Mouse (Mus musculus) layer of hippocampus, postnatal 14 days (tissue): ENCODE measurements around the gene Prkch. TPM values are rescaled to one million over a fixed set of nuclear protein-coding genes. Genes with fewer than 3 reads are reported as not detected.

Experiments
- DNase-seq, 2 experiments: peaks; one replicate each; pipeline ENCODE4 v3.0.0; 2021 to 2022; ENCODE audit warnings: low spot score in 2 of 2, mixed read lengths in 1 of 2
- total RNA-seq, 2 experiments: library from RNA; stranded (reverse); gene quantifications; 2 replicates each; pipeline ENCODE4 v1.2.3; 2021

Gene Prkch
- total RNA-seq, 2 experiments from 2014 or later = 4.1 to 8.6 TPM

GRCm38 (mm10) chr12:73578141-73578540 is 6.5 kb upstream of the Prkch start:
- no peak for DNase-seq

DNA sequence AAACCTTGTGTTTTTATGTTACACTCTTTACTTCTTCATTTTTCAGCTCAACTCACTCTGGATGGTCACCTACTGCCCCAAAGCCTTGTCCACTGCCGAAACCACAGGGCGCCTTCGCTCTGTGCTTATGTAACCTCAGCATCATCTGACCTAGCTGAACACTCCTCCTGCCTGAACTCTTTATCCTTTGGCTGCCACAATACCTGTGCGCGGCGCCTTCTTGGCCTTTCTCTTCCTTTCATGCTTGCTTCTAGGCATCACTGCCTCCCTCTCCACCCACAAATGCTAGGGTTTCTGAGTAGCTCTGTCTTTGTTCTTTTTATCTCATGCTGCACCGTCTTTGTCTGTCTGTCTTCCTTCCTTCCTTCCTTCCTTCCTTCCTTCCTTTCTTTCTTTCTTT is 3.8 kb upstream of the Prkch start:
- DNase-seq = no peak

GRCm38 (mm10) chr12:73583318-73583717 is 1.3 kb upstream of the Prkch start:
- no peak for DNase-seq

GRCm38 (mm10) chr12:73583813-73584609 is 585 bp upstream of the Prkch start:
- no peak for DNase-seq

- no peak for DNase-seq
Observed at GRCm38 (mm10) chr12:73585241-73585801, 725 bp downstream of the Prkch start.

DNA sequence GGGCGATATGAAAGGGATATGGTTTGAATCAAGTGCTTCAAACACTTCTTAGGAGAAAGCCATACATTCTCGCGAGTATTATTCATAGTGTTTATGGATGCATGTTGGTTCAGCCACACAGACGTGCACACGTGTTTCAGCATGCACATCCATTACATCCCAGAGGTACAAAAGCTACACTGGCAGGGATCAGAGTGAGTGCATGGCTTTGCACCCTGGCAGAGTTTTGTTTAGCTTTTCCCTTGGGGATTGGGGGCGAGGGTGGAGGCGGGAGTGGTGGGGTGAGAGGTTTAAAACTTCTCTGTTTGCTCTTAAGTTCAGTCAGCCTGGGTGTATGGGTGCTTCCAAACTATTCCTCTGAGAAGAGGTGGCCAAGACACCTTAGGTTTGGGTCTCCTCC is 1.3 kb downstream of the Prkch start:
- no peak for DNase-seq

DNA sequence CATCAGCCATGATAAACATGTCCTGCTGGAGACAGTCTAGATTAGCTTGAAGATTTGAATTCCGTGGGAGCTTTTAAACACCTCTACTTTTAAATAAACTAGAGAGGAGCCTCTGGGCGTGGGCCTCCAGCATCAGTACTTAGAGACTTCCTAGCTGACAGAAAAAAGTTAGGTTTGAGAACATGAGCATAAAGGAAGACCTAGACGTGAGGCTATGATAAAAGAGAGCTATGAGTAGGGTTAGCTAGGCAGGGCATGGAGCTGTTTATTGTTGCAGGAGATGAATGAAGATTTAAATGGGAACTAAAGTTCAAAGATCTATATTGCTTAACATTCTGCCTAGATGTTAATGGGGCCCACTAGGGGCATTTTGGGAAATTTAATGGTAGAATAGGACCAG is 2.7 kb downstream of the Prkch start:
- no peak for DNase-seq

- DNase-seq = no peak
Observed at GRCm38 (mm10) chr12:73590627-73591276, 6.2 kb downstream of the Prkch start.

DNA sequence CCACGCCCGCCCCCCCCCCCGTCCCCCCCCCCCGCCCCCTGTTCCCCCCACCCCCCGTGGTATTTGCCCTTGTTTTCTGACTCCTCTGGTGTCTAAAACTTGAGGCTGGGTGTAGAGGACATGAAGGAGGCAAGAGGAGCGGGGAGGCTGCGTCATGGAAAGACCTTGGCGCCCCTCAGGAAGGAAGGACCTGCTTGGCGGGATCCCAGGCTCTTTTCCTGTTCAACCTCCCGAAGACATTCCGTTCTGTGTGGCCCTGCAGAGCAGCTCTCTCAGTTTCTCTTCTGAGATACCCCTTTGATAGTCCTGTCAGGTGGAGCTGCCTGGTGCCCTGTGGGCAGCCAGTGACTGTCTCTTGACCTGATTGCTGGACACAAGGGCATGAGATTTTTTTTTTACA is 7.0 kb downstream of the Prkch start:
- DNase-seq = no peak

DNA sequence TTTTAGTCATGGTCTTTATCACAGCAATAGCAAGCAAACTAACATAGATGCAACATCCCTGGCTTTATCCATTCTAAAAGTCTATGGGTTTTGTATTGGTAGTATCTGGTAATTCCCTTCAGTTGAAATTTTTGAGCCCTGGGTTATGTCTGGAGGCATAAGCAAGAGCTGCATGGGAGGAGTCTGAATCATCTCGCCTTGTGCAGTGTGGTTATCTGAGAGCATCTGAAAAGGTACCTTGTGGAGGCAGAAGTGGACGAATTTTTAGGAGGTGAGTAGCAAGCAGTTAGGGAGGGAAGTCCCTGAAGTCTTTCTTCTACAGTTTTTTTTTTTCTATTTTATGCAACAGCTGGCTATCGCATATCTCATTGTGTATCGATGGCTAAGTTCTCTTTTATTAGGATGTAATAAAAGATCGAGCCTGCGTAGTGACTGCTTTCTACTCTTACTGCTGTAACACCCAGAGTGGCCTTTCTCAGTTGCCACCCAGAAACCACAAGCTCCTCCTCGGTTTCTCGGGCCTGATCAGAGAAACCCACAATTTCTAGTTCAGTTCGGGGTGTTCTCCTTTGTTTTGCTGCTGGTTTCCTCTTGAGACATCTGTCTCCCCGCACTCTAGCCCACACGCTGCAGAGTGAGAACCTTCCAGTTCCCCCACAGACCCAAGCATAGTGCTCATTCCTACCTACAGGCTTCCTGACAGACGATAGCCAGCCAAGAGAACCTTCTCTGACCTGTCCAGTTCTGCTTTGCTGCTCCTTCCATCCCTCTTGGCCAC is 8.6 kb downstream of the Prkch start:
- DNase-seq = no peak

GRCm38 (mm10) chr12:73594177-73594745 is 9.7 kb downstream of the Prkch start:
- no peak for DNase-seq

DNA sequence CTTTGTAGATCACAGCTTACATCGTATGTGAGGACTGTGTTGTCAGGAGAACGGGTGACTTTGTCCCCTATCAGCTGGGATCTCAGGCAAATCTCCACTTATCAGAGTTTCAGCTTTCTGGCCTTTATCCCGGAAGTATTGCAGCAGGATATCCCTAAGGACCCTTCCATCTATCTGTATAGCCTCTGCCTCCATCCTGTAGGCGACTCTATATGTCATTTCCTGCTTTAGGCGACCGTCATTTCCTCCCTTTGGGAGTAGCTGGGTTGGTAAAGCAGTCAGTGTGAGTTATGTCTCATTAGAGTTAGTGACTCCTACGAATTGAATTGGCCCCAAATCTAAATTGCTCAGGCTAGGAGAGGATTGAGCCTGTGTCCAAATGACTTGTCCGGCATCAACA is 10.6 kb downstream of the Prkch start:
- no peak for DNase-seq

DNA sequence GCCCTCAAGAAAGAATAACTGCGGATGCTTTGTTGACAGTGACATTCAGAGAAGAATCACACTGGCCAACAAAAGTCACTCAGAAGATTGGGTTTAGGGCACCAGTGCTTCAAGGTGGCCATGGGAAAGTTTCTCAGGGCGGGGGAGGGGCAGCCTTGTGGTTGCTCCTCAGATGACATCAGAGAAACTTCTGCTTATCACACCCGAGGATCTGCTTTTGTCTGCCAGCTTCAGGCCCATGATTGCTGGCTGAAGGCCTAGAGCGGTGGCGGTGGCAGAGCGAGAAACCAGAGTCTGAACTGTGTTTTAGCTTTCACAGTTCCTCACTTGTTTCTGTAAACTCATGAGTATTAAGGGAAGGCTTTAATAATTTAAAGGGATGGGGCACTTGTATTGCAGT is 13.6 kb downstream of the Prkch start:
- DNase-seq = peak in 1 of 2 experiments; percentile 30

DNA sequence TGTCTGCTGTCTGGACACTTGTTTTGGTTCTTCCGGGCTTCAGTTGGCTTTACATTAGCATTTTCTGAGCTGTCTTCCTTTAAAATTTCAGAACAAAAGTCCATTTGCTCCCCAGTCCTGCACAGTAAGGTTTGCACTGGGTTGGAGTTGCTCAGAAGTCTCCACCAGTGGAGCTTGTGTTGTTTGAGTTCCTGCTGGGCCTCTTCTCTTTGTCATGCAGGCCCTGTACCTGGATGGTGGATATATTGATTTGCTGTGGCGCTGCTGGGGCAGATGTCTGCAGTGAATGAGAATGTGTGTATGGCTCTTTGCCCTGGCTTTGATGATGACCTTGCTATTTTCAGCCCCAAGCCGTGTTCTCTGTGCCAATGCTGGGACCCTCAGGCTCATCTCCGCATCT is 15.9 kb downstream of the Prkch start:
- no peak for DNase-seq

- DNase-seq = no peak
Observed at GRCm38 (mm10) chr12:73602974-73603373, 18.4 kb downstream of the Prkch start.

DNA sequence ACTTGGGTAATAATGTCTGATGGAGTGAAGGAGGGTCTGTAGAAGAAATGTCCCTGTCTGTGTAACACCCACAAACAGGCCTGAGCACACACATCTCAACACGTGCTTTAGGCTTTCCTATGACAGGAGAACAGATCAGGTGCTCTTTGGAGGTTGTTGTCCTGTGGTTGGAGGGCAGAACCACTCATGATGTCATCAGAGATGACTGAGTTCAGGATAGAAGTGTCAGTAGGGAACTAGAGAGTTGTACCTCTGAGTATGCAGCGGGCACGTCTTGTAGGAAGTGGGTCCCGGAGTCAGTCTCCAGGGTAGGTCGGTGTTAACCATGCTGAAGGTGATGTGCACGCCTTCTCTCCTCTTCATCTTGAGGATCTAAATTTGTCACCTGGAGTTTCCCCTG is 19.1 kb downstream of the Prkch start:
- no peak for DNase-seq

- no peak for DNase-seq
Observed at GRCm38 (mm10) chr12:73604762-73605161, 20.2 kb downstream of the Prkch start.

DNA sequence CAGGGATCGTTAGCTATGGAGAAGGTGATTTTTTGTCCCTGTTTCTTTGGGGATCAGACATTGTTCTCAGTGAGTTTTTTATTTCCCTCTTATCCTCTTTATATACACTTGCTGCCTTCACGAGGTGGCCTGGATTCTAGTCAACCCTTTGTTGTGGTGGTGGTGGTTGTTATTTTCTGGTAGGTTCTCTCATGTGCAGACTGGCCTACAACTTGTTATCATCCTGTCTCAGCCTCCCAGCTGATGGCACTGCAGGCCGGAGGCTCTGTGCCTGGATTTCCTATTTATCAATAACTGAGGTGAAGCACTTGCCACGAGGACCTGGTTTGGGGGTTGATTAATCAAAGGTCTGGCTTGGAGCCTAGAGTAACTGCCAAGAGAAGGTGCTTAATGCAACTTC is 20.6 kb downstream of the Prkch start:
- DNase-seq = no peak

DNA sequence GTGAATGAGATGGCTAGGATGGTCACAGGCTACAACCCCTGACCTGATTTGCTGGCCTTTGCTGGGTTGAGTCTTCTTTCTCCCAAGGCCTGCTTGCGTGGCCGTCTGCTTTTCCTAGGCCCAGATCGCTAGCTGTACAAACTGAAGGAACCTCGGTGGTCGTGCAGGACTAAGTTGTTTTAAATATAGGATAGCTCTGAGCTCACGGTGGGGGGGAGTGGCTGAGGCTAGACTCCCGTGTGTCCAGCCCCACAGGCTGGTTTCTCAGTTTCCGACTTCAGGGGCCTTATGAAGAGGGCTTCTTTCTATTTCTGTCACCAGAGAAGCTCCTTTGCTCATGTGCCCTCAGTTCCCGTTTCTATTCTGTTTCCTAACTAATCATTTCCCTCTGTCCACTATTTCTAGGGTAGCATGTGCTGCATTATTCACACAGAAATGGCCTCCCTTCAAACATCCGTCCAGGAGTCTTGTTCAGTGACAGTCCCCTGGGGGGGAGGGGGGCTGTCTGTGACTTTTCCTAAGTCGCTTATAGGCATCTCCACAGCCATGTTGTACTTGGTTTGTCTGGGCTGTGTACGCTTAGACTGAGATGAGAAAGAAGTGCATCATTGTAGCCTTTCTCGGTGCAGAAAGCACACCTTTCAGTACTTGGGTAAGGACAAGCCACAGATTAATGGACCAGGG is 22.9 kb downstream of the Prkch start:
- DNase-seq = no peak

- DNase-seq = no peak
Observed at GRCm38 (mm10) chr12:73608065-73608397, 23.4 kb downstream of the Prkch start.

DNA sequence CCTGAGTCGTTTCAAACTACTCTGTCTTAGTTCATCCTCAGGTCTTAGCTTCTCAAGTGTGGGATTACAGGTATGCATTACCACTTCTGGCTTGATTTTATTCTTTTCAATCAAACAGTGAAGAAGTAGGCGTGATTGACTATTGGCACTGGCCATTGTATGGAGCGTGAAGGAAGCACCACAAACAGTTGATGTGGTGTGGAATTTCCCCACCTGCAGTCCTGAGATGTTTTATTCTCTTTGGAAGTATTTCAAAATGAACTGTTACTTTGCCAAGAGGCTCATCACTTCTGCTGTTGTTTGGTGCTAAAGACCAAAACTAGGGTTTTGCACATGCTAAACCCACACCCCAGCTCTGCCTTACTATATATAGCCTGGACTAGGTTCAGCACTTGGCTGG is 24.7 kb downstream of the Prkch start:
- no peak for DNase-seq
